Mouse (Mus musculus) ovary, postnatal 36 days (tissue): ENCODE measurements around the gene Olfr681.
"Not testable (repeated sequence)": the region's sequence is repeated elsewhere in the genome, so short reads cannot be mapped to it uniquely, and the experiment has no call there.

Experiments
- DNase-seq: peaks from one replicate; pipeline ENCODE4 v3.0.0; 2022; ENCODE audit warnings: low spot score, mixed read lengths

Olfr681 gene

DNA sequence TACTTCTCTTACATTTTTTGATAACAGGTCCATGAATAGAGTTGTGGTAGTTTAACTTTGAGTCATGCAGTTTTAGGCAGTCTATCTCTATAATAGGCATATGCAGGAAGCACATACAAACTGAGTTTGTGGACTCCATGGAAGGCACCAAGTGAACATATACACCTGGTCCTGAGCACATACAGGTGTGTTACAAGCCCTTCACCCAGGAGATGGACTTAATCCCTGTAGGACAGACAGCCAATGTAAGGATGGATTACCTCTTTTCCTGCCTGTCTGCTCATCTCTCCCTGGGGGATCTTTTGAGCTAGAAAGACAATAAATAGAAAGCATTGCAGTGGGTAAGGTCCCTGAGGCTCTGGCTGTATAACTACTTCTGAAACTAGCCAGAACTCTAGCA, at the start of gene Olfr681:
Gene Olfr681 (plus strand): TSS at position 301 of the 400 bp plus-strand sequence.
- no peak for DNase-seq

DNA sequence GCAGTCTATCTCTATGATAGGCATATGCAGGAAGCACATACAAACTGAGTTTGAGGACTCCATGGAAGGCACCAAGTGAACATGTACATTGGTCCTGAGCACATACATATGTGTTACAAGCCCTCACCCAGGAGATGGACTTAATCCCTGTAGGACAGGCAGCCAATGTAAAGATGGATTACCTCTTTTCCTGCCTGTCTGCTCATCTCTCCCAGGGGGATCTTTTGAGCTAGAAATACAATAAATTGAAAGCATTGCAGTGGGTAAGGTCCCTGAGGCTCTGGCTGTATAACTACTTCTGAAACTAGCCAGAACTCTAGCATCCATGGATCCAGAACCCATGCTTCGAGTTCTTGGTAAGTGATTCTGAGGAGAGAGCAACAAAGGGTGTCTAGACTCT, 35.7 kb upstream of the Olfr681 start, which contains the start of gene Olfr679:
Gene Olfr679 (plus strand): TSS at position 301 of the 400 bp plus-strand sequence.
- no peak for DNase-seq

DNA sequence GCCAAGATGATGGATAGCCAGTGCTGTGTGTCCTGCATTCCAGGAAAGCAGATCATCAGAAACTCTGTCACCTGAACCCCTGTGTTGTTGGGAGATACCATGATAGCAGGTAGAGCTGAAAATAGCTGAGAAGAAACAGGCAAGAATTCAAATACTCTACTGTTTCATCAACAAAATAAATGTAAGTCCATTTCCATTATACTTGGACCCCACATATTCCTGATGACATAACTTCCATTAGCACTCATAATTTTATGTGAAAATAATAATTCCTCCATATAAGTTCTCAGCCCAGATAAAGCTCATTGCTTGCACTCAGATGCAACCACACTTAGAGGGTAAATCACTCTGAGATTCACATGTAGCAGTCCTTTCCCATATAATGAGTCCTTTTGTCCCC, 23.9 kb upstream of the Olfr681 start, which contains the start of gene Olfr680-ps1:
Gene Olfr680-ps1 (minus strand): TSS at position 101 of the 400 bp plus-strand sequence.
- not testable (repeated sequence) for DNase-seq

DNA sequence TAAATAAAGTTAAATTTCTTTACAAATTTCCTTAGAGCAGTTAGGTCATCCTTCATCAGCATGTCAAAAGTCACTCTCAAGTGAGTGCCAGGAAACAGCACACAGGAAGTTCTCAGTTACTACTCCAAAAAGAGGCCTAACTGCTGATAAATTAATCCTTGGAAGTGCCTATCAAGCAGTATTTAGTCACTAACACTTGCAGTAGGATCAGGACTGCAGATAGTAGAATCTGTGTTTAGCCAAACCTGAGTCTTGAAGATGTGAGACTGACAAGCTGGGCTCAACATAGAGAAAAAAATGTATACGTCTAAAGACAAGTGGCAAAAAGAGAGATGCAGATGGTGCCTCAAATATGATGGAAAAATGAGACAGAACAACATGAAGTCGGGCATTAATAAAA, 24.6 kb downstream of the Olfr681 start:
- DNase-seq, result no peak

DNA sequence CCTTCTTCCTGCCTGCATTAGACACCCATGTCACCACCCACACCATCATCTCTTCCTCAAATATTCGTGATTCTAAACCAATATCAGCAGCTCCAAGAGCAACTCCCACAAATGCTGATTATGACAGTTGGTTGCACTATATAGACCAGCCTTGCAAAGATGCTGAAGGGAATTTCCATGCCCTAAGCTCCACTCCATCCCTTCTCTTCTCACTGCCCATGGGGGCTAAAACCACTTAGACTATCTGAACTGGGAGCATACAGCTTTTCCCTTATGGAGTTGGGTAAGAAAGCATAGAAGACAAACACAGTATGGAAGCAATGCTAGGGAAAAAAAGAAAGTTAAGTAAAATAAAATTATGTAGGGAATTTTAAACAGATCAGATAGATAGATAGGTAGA, 30.3 kb downstream of the Olfr681 start, which contains the start of gene Olfr683:
Gene Olfr683 (minus strand): TSS at position 101 of the 400 bp plus-strand sequence.
- no peak for DNase-seq

DNA sequence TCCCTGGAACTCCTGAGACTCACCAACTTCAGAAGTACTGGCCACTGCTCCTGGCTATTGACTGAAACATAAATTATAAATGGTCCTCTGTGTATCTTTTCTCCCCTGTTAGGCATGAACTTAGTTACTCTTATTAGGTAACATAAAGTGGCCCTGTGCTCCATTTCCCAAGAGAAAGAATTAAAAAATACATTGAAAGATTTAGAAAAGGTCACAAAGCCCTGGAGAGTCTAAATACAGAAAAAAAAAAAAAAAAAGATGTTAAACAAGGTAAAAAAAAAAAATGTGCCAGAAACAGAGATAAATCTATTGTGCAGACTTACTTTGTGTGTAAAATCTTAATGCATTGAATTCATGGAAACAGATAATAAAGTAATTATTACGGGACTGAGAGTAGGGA, 46.9 kb downstream of the Olfr681 start, which contains the start of gene Olfr684:
Gene Olfr684 (minus strand): TSS at position 101 of the 400 bp plus-strand sequence.
- no peak for DNase-seq

DNA sequence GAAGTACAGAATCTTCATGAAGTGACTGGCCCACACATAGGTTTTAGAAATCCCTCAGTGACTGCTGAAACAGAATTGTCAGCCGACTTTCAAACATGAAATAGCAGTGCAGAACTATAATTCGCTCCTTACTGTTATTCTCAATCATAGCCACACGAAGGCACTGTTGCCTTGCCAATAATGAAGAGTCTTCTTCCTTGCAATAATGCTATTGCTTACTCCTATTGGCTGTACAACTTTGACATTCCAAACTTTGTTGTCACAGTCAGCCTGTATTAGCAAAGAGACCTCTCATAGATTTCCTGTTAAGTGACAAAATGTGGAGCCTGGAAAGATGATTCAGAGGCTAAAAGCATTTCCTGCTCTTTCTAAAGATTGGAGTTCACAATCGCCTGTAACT, 54.1 kb downstream of the Olfr681 start:
- DNase-seq, result no peak
